ENCODE assay signal across 7 mouse cellular contexts in the genomic region with DNA sequence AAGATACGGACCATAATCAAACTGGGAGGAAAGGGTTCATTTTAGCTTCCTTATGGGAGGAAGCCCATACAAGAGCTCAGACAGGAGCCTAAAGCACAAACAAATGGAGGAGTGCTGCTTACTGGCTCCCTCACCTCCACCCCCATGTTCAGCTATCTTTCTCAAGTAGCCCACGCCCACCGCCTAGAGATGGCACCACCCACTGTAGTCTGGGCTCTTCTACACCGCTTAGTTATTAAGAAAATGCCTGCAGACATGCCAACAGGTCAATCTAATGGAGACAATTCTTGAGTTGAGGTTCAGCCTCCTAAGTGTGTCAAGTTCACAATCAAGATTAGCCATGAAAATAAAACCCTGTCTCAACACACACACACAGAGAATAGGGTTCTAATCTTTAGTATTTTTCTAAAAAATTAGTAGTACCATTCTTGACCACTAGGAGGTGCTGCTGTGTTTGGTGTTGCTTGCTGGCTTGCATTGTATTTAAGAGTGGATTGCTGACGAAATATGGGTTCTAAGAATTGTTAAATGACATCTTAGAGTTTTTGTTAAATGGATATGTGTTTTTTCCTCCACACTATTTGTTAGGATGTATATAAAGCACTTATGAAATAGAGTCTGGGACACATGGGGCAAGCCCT. TPM values are rescaled to one million over a fixed set of nuclear protein-coding genes. Genes with fewer than 3 reads are reported as not detected.
DNase-seq lines count a peak whose midpoint lies in the region; ATAC-seq lines count a peak whose summit lies in the region.

No protein-coding gene starts in this region.

- H3K9ac ChIP-seq in liver, embryonic 12.5 days: no peak overlapping the region
- H3K9ac ChIP-seq in neural tube, embryonic 13.5 days: no peak overlapping the region

- H3K4me1 ChIP-seq in liver, embryonic 12.5 days: 0 out of 2 replicates have a peak, but pooled peaks cover 3% of the 10 kb centered on the region
- peaks cover 16% of the 10 kb centered on the region for H3K4me1 ChIP-seq in neural tube, embryonic 13.5 days (replicated peaks)

- ATAC-seq in liver, embryonic 12.5 days: no peak
- ATAC-seq in neural tube, embryonic 13.5 days (ENCODE audit: low read depth): peak; percentile 37; the same call in 1 of the 2 replicates

- peak; percentile 10 for DNase-seq in liver
- DNase-seq in MN1 (ENCODE audit: low spot score): peak; percentile 70
- peak; percentile 64 for DNase-seq in embryo, embryonic 11 days
- no peak for DNase-seq in cerebellum, postnatal 25 days
- no peak for DNase-seq in layer of hippocampus, adult 9-11 months

- H3K4me3 ChIP-seq in liver, embryonic 12.5 days: no peak overlapping the region
- no peak overlapping the region for H3K4me3 ChIP-seq in neural tube, embryonic 13.5 days

- no peak overlapping the region for H3K27ac ChIP-seq in liver, embryonic 12.5 days
- H3K27ac ChIP-seq in neural tube, embryonic 13.5 days (replicated peaks): no peak overlapping the region

- no peaks in the 10 kb centered on the region for H3K9me3 ChIP-seq in liver, embryonic 12.5 days (replicated peaks)
- no peaks in the 10 kb centered on the region for H3K9me3 ChIP-seq in neural tube, embryonic 13.5 days

- no peak overlapping the region for H3K4me2 ChIP-seq in liver, embryonic 12.5 days
- no peak overlapping the region for H3K4me2 ChIP-seq in neural tube, embryonic 13.5 days

- no peaks in the 10 kb centered on the region for H3K27me3 ChIP-seq in liver, embryonic 12.5 days (replicated peaks)
- H3K27me3 ChIP-seq in neural tube, embryonic 13.5 days: no peaks in the 10 kb centered on the region

- WGBS in liver, embryonic 12.5 days (ENCODE audit: insufficient replicate concordance): 60% methylated on average over 5 of the region's 5 CpGs
- 73% methylated on average over 5 of the region's 5 CpGs for WGBS in neural tube, embryonic 13.5 days

- H3K36me3 ChIP-seq in liver, embryonic 12.5 days: peaks cover 63% of the 10 kb centered on the region
- H3K36me3 ChIP-seq in neural tube, embryonic 13.5 days: peaks cover 25% of the 10 kb centered on the region

RNA-seq across cellular contexts. Expression of a gene that starts 6.3 kb away (rescaled TPM):
- polyA plus RNA-seq in liver, embryonic 12.5 days (2016; fragmentation: Nextera tagmentation; extraction: Ambion mirVana): 25.7 and 27.9 TPM in 2 replicates
- polyA plus RNA-seq in neural tube, embryonic 13.5 days (2015; fragmentation: Nextera tagmentation; extraction: Ambion mirVana): 26.3 and 29.5 TPM in 2 replicates

RNA-seq across cellular contexts. Expression of a gene that starts 29.4 kb away (rescaled TPM):
- 0.49 and 0.62 TPM in 2 replicates for polyA plus RNA-seq in liver, embryonic 12.5 days (2016; fragmentation: Nextera tagmentation; extraction: Ambion mirVana)
- 33.4 and 37.3 TPM in 2 replicates for polyA plus RNA-seq in neural tube, embryonic 13.5 days (2015; fragmentation: Nextera tagmentation; extraction: Ambion mirVana)

RNA-seq across cellular contexts. Expression of a gene that starts 29.4 kb away (rescaled TPM):
- 33.7 and 34.4 TPM in 2 replicates for polyA plus RNA-seq in liver, embryonic 12.5 days (2016; fragmentation: Nextera tagmentation; extraction: Ambion mirVana)
- 8.7 and 9.6 TPM in 2 replicates for polyA plus RNA-seq in neural tube, embryonic 13.5 days (2015; fragmentation: Nextera tagmentation; extraction: Ambion mirVana)

Comparison
In these comparisons a context has a peak if more than half of its experiments do, and no peak if none do; other contexts are left out.
1. DNase-seq: peak in liver (single experiment), MN1 (single experiment) and embryo, embryonic 11 days (single experiment); none in cerebellum, postnatal 25 days (0 of 2) and layer of hippocampus, adult 9-11 months (single experiment).
2. RNA of a gene that starts 29.4 kb away (polyA plus RNA-seq): 33.4 to 37.3 TPM in neural tube, embryonic 13.5 days; 0.49 to 0.62 TPM in liver, embryonic 12.5 days; every median in the first group is over 10 times any median in the second.